Mouse (Mus musculus) embryonic stem cell, embryonic (primary cell): Measurements from ENCODE around the gene Cltb.

Experiments used
- CTCF ChIA-PET, 4 experiments: fragments of 300-600 bp in 2 of 4; fragments of 350-600 bp in 2 of 4; sonication (Branson Sonifier 250); formaldehyde crosslinking; loops; one replicate each; lab custom pipeline; 2022; ENCODE audit warnings: inconsistent platforms in 2 of 4; lab: Charles Lee
- POLR2A ChIA-PET, 4 experiments: fragments of 300-600 bp in 2 of 4; fragments of 350-600 bp in 2 of 4; sonication (Branson Sonifier 250); formaldehyde crosslinking; loops; one replicate each; lab custom pipeline; 2022; ENCODE audit warnings: antibody characterized with exemption in 4 of 4, inconsistent platforms in 1 of 4; lab: Charles Lee

Cltb gene

DNA sequence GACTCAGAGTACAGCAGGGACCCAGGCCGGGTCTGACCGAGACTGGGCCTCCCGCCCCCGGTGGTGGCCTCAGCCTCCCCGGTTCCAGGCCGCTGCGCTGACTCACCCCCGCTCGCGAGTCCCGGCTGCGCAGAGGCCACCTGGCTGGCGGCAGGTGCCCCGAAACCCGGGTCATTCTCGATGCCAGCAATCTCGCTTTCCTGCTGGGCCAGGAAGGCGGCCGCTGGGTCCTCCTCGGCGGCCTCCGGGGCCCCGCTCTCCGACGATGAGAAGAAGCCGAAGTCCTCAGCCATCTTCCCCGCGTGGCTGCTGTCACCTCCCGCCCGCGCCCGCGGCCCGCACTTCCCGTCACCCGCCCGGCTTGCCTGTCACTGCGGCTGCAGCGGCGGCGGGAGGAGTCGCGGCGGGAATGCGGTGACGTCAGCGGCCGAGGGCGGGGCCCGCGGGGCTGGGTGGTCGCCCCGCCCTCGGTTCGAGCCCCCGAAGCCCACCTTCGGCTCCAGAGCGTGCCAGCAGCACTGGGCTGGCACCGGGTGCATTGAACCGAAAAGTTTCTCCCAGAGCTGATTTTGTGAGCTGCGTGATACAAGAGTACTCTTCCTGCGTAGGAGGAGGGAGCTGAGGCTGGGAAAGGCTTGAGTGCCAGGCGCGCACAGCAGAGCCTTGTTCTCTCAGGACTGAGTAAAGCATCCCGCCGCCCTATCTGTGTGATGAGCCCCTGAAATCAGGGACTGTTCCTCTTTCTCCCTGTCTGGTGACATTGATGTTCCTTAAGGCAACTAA, at the start of gene Cltb:
Gene Cltb (minus strand): TSS at position 373 of the 783 bp plus-strand sequence.
- ChIA-PET POLR2A (interaction anchor here in 3 of 4 experiments (0.5 to 4.8 kb wide), 23 partner anchors 8 to 926 kb away, joined by 3 to 53 read pairs (median 4); partner anchors contain the start of genes Higd2a (in 3 of the 3), Nop16 (in 3 of the 3), Faf2 (in 2 of the 3) and Simc1 (in 2 of the 3)), CTCF (interaction anchor here (0.5 to 0.8 kb wide), 4 partner anchors 10 to 1777 kb away, joined by 3 to 10 read pairs (median 5); partner anchors contain the start of gene Faf2 (in 1 of the 4))

DNA sequence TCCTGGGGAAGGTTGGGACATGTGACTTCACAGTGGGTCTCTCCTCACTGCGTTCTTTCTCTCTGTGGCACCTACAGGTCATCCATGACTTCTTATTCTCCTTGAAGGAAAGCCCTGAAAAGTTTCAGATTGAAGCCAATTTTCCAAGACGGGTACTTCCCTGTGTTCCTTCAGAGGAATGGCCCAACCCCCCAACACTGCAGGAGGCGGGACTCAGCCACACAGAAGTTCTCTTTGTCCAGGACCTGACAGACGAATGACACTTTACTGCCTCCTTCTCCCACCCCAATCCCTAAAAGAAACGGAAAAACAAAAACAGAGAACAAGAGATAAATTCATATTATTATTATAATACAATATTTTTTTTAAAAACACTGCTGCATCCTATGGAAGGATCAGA, 49.7 kb upstream of the Cltb start:
- CTCF ChIA-PET = interaction anchor here in 1 of 4 experiments (0.6 to 1.6 kb wide), 3 partner anchors 27 to 263 kb away, joined by 3 read pairs; partner anchors contain the start of gene Simc1
- POLR2A ChIA-PET = interaction anchor here in 2 of 4 experiments (1.4 to 1.6 kb wide), 2 partner anchors 15 to 27 kb away, joined by 3 to 5 read pairs; no protein-coding TSS in a partner anchor

DNA sequence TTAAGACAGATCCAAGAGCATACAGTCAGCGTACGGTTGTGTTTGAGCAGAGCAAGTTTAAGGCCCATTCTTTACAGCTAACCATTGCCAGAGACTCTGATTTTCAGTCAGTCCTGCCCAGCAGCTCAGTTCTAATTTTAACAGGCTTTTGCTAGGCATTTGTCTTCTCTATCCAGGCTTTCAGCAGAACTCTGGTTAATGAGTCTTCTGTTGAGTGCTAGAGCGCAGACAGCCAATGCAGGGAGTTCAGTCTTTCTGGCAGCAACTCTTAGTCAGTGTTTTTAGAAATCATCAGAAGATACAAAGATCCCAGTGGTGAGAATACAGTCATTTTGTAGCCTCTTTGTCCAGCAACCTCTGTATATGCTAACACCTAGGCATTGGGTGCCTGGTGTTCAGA, 39.3 kb upstream of the Cltb start:
- ChIA-PET POLR2A (interaction anchor here in 2 of 4 experiments (0.7 to 1.6 kb wide), 3 partner anchors 11 to 38 kb away, joined by 3 to 6 read pairs (median 3); no protein-coding TSS in a partner anchor), CTCF (no interaction called here)

DNA sequence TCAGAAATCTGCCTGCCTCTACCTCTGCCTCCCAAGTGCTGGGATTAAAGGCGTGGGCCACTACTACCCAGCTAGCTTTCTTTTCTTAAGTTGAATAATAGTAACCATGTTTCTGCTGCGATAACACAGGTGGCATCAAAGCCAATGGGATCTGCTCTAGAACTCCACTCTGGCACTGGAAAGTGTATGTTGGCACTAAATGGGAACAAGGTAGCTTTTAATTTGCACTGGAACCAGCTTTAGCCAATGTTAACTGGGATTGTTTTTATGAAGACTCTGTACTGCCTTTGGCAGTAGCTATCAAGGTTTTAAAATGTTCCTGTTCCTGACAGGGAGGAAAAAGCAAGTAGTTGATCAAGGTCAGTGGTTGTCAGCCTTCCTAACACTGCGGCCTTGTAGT, 23.9 kb upstream of the Cltb start:
- CTCF ChIA-PET = interaction anchor here in 2 of 4 experiments (0.6 to 1.5 kb wide), 2 partner anchors 79 to 262 kb away, joined by 3 read pairs; no protein-coding TSS in a partner anchor
- POLR2A ChIA-PET = interaction anchor here in 3 of 4 experiments (0.7 to 3.8 kb wide), 7 partner anchors 11 to 229 kb away, joined by 3 to 18 read pairs (median 3); partner anchors contain the start of genes Arl10 (in 1 of the 3) and Higd2a (in 1 of the 3)

DNA sequence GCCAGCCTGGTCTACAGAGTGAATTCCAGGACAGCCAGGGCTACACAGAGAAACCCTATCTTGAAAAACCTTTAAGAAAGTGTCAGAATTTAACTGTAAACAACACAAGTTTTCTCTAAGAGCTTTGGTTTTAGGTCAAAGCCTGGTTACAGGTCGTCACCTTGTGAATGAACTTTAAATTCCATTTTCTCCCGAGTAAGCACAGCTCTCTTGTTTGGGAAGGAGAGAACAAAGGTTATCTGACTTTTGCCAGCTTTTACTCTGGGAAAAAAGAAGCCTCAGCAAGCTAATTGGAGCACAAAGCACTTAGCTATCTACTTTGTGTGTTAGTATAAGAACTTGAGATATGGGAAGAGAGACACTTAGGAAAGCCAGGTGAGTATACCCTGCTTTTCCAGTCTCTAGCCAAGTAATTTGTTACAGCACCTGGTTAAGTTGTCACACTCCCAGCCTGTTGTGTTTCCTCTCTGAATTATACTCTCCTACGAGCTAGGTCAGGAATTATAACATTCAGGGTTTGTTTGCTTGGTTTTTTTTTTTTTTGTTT, 21.7 kb upstream of the Cltb start:
- ChIA-PET CTCF (interaction anchor here in 2 of 4 experiments (0.6 to 1.3 kb wide), 3 partner anchors 11 to 30 kb away, joined by 3 to 6 read pairs (median 5); partner anchors contain the start of gene Faf2 (in 1 of the 2)), POLR2A (interaction anchor here (0.5 to 3.8 kb wide), 17 partner anchors 7 to 1291 kb away, joined by 3 to 18 read pairs (median 5); partner anchors contain the start of genes Higd2a (in 2 of the 4), Nop16 (in 2 of the 4), Arl10 (in 1 of the 4) and Faf2 (in 1 of the 4))

DNA sequence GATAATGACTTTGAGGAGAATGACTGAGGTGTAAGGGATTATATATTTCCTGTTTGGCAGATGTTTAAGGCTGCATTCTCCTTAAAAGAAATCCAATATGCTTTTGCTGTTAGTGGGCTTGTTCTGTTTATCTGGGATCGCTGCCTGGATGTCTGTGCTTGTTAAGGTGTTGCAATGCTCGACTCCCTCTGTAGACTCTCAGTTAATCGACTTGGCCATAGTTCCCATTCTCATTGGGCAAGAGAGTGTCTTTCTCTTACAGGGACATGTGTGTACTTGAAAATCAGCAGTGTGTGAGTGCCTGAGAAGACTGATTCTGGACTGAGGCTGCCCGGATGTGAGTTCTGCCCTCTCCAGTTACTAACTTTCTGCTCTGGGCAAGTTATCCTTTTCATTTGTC, 18.0 kb upstream of the Cltb start:
- CTCF ChIA-PET = no interaction called here
- POLR2A ChIA-PET = interaction anchor here in 2 of 4 experiments (1.5 to 2.6 kb wide), 2 partner anchors 12 to 20 kb away, joined by 3 to 10 read pairs; no protein-coding TSS in a partner anchor

DNA sequence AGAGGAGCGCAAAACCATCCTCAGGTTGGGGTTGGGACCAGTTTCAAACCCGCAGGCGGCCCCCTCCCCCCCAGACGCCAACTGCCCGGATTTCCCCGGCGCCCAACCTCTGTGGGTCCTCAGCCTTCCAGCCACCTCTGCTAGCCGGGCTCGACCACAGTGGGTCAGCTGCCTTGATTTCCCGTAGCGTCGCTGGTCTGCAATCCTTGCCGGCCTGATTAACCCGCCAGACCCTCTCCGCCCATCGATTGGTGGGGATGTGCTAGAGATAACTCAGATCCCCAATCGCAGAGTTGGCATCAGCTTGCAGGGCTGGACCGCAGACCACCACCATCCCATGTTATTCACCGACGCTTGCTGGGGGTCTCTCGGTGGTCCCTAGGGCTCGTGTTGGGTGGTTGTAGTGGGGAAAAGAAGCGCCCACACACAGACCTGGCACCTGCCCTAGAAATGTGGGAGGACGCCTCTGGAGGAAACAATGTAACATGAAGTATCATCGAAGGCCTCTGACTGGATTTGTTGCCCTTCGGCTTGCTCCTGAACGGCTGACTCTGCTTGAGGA, 10.9 kb upstream of the Cltb start:
- ChIA-PET POLR2A (interaction anchor here in 2 of 4 experiments (0.9 to 2.5 kb wide), 21 partner anchors 10 to 165 kb away, joined by 3 to 16 read pairs (median 5); partner anchors contain the start of genes Higd2a (in 2 of the 2), Nop16 (in 2 of the 2), Arl10 (in 1 of the 2) and Cltb (in 1 of the 2)), CTCF (interaction anchor here (0.6 to 1.5 kb wide), 14 partner anchors 11 to 541 kb away, joined by 3 to 8 read pairs (median 3); partner anchors contain the start of genes Higd2a (in 2 of the 4), Nop16 (in 2 of the 4), 4833439L19Rik (in 1 of the 4) and Arl10 (in 1 of the 4))

DNA sequence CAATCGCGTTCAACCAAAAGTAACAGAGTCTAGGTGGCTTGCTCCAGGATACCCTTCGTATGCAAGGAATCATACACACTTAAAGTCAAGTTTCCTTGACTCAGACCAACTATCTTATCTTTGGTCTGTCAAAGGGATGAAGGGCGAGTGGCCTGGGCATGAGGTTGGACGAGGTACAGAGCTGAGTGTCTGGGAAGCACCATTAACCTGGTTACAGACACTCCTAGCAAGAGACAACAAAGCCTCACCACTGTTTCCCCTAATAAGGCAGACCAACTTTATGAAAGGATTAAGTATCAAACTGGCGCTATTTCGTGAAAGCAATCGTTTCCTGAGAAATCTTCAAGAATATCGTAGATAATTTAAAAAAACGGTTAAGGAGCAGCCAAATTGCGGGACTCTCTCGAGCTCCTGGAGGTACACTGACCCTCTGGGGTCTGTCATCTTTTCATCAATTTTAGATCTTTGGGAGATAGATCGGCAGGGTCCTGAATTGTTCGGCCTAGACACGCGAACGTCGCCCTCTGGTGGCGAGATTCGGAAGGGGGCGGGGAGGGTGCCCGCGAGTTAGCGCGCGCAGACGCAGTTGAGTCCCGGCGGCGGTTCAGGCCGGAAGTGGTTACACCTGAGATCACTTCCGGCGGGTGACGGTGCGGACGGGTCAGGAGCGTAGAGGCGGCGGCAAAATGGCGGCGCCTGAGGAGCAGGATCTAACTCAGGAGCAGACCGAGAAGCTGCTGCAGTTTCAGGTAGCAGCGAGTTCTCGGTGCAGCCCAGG, 10.2 kb upstream of the Cltb start, which contains the start of gene Faf2:
Gene Faf2 (plus strand): TSS at position 630 of the 778 bp plus-strand sequence.
- POLR2A ChIA-PET = interaction anchor here in 2 of 4 experiments (0.7 to 2.5 kb wide), 24 partner anchors 10 to 164 kb away, joined by 3 to 16 read pairs (median 4); partner anchors contain the start of genes Higd2a (in 2 of the 2), Nop16 (in 2 of the 2), Arl10 (in 1 of the 2) and Cltb (in 1 of the 2)
- CTCF ChIA-PET = interaction anchor here (0.5 to 1.5 kb wide), 15 partner anchors 10 to 540 kb away, joined by 3 to 13 read pairs (median 3); partner anchors contain the start of genes Higd2a (in 2 of the 4), Nop16 (in 2 of the 4), 4833439L19Rik (in 1 of the 4) and Arl10 (in 1 of the 4)

DNA sequence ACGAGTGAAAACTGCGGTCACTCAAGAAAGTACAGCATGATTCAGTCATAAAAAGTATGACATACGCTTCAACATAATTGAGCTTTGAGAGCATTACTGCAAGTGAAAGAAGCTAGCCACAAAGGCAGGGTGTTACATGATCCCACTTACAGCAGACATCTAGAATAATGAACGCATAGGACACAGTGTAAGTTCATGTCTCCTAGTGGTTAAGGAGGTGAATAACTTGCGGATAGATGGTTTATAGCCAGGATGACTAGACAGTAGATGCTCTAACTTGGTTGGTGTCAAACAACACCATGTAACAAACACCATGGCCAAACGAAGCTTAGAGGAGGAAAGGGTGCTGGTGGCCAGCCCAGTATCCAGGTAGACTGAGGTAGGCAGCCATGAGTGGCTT, 5.9 kb upstream of the Cltb start:
- POLR2A ChIA-PET = interaction anchor here in 3 of 4 experiments (0.5 to 3.6 kb wide), 18 partner anchors 9 to 699 kb away, joined by 3 to 25 read pairs (median 6); partner anchors contain the start of genes Higd2a (in 2 of the 3), Nop16 (in 2 of the 3) and Arl10 (in 1 of the 3)

DNA sequence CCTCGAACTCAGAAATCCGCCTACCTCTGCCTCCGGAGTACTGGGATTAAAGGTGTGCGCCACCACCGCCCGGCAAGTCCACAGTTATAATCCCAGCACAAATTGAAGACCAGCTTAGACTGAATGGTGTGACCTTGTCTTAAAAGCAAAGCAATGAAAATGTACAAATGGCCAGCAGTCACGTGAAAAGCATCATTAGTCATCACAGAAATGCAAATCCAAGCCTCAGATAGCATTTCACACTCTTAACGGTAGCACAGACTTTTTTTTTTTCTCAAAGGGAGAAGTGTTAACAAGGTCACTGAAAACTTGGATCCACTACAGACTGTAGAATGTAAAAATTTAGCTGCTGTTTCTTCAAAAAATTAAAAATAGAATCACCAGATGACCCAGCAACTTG, 5.2 kb upstream of the Cltb start:
- POLR2A ChIA-PET = interaction anchor here in 2 of 4 experiments (0.6 to 3.6 kb wide), 19 partner anchors 8 to 306 kb away, joined by 3 to 25 read pairs (median 6); partner anchors contain the start of genes Higd2a (in 2 of the 2), Nop16 (in 2 of the 2), 4833439L19Rik (in 1 of the 2) and Arl10 (in 1 of the 2)
- CTCF ChIA-PET = interaction anchor here in 3 of 4 experiments (0.5 to 1.9 kb wide), 6 partner anchors 8 to 1155 kb away, joined by 3 to 15 read pairs (median 4); no protein-coding TSS in a partner anchor

More for the DNA sequence above, 5.9 kb upstream of the Cltb start:
- CTCF ChIA-PET = interaction anchor here in 2 of 4 experiments (0.6 to 1.9 kb wide), 7 partner anchors 9 to 1580 kb away, joined by 3 to 7 read pairs (median 3); no protein-coding TSS in a partner anchor

DNA sequence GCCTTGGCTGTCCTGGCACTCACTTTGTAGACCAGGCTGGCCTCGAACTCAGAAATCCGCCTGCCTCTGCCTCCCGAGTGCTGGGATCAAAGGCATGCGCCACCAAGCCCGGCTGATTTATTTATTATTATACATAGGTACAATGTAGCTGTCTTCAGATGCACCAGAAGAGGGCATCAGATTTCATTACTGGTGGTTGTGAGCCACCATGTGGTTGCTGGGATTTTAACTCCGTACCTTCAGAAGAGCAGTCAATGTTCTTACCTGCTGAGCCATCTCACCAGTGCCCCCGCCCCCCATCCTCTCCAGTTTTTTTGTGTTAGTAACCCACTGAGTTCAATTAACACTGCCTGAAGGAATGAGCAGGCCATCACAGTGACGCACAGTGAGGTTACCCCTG, 2.0 kb upstream of the Cltb start:
- POLR2A ChIA-PET = interaction anchor here in 3 of 4 experiments (0.6 to 1.7 kb wide), 9 partner anchors 8 to 176 kb away, joined by 3 to 6 read pairs (median 4); partner anchors contain the start of genes Higd2a (in 2 of the 3), Nop16 (in 2 of the 3), Simc1 (in 1 of the 3) and Tspan17 (in 1 of the 3)
- CTCF ChIA-PET = interaction anchor here in 2 of 4 experiments (0.5 to 1.5 kb wide), 9 partner anchors 13 to 1335 kb away, joined by 3 to 4 read pairs (median 3); partner anchors contain the start of genes Cplx2 (in 1 of the 2), Higd2a (in 1 of the 2) and Nop16 (in 1 of the 2)

DNA sequence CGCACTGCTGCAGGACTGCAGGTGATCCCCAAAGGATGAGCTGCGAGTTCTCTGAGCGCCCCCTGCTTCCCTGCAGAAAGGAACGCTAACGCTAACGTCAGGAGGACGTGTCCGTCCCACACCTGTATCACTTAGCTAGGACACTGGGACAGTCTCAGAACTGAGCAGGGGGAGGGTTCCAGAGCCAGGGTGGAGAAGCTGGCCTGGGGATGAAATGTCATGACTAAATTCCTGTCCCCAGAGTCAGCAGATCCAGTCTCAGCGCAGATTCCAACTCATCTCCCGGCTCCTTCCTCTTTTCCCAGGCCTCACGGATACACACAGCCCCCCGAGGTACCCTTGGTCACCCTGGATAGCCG, 552 bp downstream of the Cltb start:
- CTCF ChIA-PET = interaction anchor here in 1 of 4 experiments (0.6 kb wide), 1 partner anchor 153 kb away, joined by 3 read pairs; no protein-coding TSS in a partner anchor
- POLR2A ChIA-PET = interaction anchor here in 3 of 4 experiments (0.5 to 4.8 kb wide), 12 partner anchors 8 to 395 kb away, joined by 3 to 53 read pairs (median 6); partner anchors contain the start of genes Higd2a (in 2 of the 3), Nop16 (in 2 of the 3), Simc1 (in 2 of the 3) and Arl10 (in 1 of the 3)

DNA sequence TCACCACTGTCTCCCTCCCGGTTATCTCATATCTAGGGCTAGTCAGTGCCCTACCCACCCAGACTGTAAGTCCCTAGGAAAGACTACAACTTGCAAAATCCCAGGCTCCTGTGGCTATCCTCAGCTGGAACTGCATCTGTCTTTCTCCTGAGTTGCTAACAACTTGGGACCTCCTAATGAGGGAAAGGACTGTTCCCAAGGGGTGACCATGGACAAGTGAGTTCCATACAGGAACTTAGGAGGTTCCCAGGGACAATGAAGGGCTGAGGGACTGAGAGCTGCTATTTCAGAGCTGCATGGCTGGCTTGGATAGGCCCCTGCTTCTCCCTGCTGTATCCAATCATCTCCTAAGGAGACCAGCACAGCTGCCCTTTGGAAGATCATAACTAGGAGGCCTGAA, 1.8 kb downstream of the Cltb start:
- ChIA-PET POLR2A (interaction anchor here in 3 of 4 experiments (0.6 to 4.8 kb wide), 30 partner anchors 9 to 372 kb away, joined by 3 to 53 read pairs (median 4); partner anchors contain the start of genes Higd2a (in 3 of the 3), Nop16 (in 3 of the 3), Faf2 (in 2 of the 3) and Arl10 (in 1 of the 3)), CTCF (interaction anchor here in 3 of 4 experiments (0.6 to 1.7 kb wide), 12 partner anchors 9 to 496 kb away, joined by 3 to 8 read pairs (median 3); partner anchors contain the start of genes 4833439L19Rik (in 1 of the 3), Faf2 (in 1 of the 3), Higd2a (in 1 of the 3) and Nop16 (in 1 of the 3))

DNA sequence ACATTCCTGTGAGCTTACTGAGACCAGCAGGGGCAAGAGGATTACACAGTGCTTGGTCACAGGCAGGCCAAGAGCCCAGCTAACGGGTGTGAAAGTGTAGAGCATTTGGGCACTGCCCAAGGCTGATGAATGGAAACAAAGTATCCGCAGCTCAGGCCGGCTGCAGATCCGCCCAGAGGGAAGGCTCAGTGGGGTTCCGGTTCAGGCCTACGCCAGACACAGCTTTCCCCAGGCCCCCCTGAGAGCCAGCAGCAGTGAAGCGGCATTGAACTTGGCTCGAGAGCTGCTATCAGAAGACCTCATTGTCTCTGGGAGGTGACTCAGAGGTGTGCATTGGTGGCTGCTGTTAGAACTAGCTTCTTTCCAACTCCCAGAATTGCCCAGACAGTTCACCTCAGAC, 2.5 kb downstream of the Cltb start:
- ChIA-PET POLR2A (interaction anchor here in 3 of 4 experiments (0.5 to 4.8 kb wide), 40 partner anchors 8 to 371 kb away, joined by 3 to 53 read pairs (median 4); partner anchors contain the start of genes Higd2a (in 3 of the 3), Nop16 (in 3 of the 3), Faf2 (in 2 of the 3) and Arl10 (in 1 of the 3)), CTCF (interaction anchor here in 3 of 4 experiments (0.6 to 1.7 kb wide), 9 partner anchors 8 to 1657 kb away, joined by 3 to 8 read pairs (median 5); partner anchors contain the start of genes 4833439L19Rik (in 1 of the 3), Faf2 (in 1 of the 3), Higd2a (in 1 of the 3) and Nop16 (in 1 of the 3))
